Mouse (Mus musculus): Measurements from ENCODE around the gene Trpm8. TPM values are rescaled to one million over a fixed set of nuclear protein-coding genes. Genes with fewer than 3 reads are reported as not detected.

The Trpm8 gene
- polyA plus RNA-seq, 1 experiment, result not detected

- Histone ChIP-seq H3K27ac (ENCODE audit: insufficient read depth, low read depth, low read length) (peak overlapping the region; percentile 69), H3K4me3 (ENCODE audit: low read depth, low read length) (peak overlapping the region; percentile 58), H3K4me1 (ENCODE audit: control insufficient read depth, insufficient read depth, insufficient read length, low read length) (peaks cover 25% of the 10 kb centered on the region; the same call in 1 of the 2 replicates), H3K36me3 (ENCODE audit: control insufficient read depth, insufficient read depth, low read length) (peaks cover 32% of the 10 kb centered on the region), H3K27me3 (ENCODE audit: control insufficient read depth, insufficient read depth, low read length) (no peaks in the 10 kb centered on the region)
- TF ChIP-seq POLR2A (IDR thresholded peaks at IDR 0.05; ENCODE audit: low read depth, low read length) (no peak), CTCF (IDR thresholded peaks at IDR 0.05; ENCODE audit: extremely low read depth, insufficient read length, insufficient replicate concordance, low read depth, low read length) (no peak)
- WGBS, result 8% methylated on average over 10 of the region's 10 CpGs
Measured at GRCm38 (mm10) chr1:88276524-88277097, 850 bp upstream of the Trpm8 start.

- peaks cover 25% of the 10 kb centered on the region; the same call in 1 of the 2 replicates for H3K4me1 ChIP-seq (ENCODE audit: control insufficient read depth, insufficient read depth, insufficient read length, low read length)
- peaks cover 23% of the 10 kb centered on the region for H3K36me3 ChIP-seq (ENCODE audit: control insufficient read depth, insufficient read depth, low read length)
- TF ChIP-seq POLR2A (IDR thresholded peaks at IDR 0.05; ENCODE audit: low read depth, low read length) (no peak), CTCF (IDR thresholded peaks at IDR 0.05; ENCODE audit: extremely low read depth, insufficient read length, insufficient replicate concordance, low read depth, low read length) (no peak)
- no peaks in the 10 kb centered on the region for H3K27me3 ChIP-seq (ENCODE audit: control insufficient read depth, insufficient read depth, low read length)
- peak overlapping the region; percentile 58 for H3K4me3 ChIP-seq (ENCODE audit: low read depth, low read length)
- WGBS, result 56% methylated on average over 18 of the region's 18 CpGs
- H3K27ac ChIP-seq (ENCODE audit: insufficient read depth, low read depth, low read length), result no peak overlapping the region
Measured at GRCm38 (mm10) chr1:88277818-88278511, 504 bp downstream of the Trpm8 start.

- 21% methylated on average over 9 of the region's 9 CpGs for WGBS
- Histone ChIP-seq H3K36me3 (ENCODE audit: control insufficient read depth, insufficient read depth, low read length) (peaks cover 11% of the 10 kb centered on the region), H3K4me3 (ENCODE audit: low read depth, low read length) (no peak overlapping the region), H3K27ac (ENCODE audit: insufficient read depth, low read depth, low read length) (peak overlapping the region; percentile 61), H3K27me3 (ENCODE audit: control insufficient read depth, insufficient read depth, low read length) (no peaks in the 10 kb centered on the region), H3K4me1 (ENCODE audit: control insufficient read depth, insufficient read depth, insufficient read length, low read length) (peaks cover 30% of the 10 kb centered on the region; the same call in 1 of the 2 replicates)
- TF ChIP-seq POLR2A (IDR thresholded peaks at IDR 0.05; ENCODE audit: low read depth, low read length) (no peak), CTCF (IDR thresholded peaks at IDR 0.05; ENCODE audit: extremely low read depth, insufficient read length, insufficient replicate concordance, low read depth, low read length) (no peak)
Measured at GRCm38 (mm10) chr1:88279111-88280005, 1.9 kb downstream of the Trpm8 start.

GRCm38 (mm10) chr1:88280006-88280690 is 2.7 kb downstream of the Trpm8 start:
- H3K27ac ChIP-seq (ENCODE audit: insufficient read depth, low read depth, low read length), result peak overlapping the region; percentile 64
- no peak overlapping the region for H3K4me3 ChIP-seq (ENCODE audit: low read depth, low read length)

GRCm38 (mm10) chr1:88282301-88282700 is 4.8 kb downstream of the Trpm8 start:
- no peak overlapping the region for H3K4me3 ChIP-seq (ENCODE audit: low read depth, low read length)
- no peaks in the 10 kb centered on the region for H3K27me3 ChIP-seq (ENCODE audit: control insufficient read depth, insufficient read depth, low read length)
- 64% methylated on average over 3 of the region's 3 CpGs for WGBS

More at GRCm38 (mm10) chr1:88280006-88280690, 2.7 kb downstream of the Trpm8 start:
- 31% methylated on average over 15 of the region's 15 CpGs for WGBS
- Histone ChIP-seq H3K36me3 (ENCODE audit: control insufficient read depth, insufficient read depth, low read length) (peaks cover 3% of the 10 kb centered on the region), H3K27me3 (ENCODE audit: control insufficient read depth, insufficient read depth, low read length) (no peaks in the 10 kb centered on the region), H3K4me1 (ENCODE audit: control insufficient read depth, insufficient read depth, insufficient read length, low read length) (peaks cover 38% of the 10 kb centered on the region)
- TF ChIP-seq CTCF (IDR thresholded peaks at IDR 0.05; ENCODE audit: extremely low read depth, insufficient read length, insufficient replicate concordance, low read depth, low read length) (no peak), POLR2A (IDR thresholded peaks at IDR 0.05; ENCODE audit: low read depth, low read length) (no peak)

GRCm38 (mm10) chr1:88283376-88284227 is 6.1 kb downstream of the Trpm8 start:
- H3K4me1 ChIP-seq (ENCODE audit: control insufficient read depth, insufficient read depth, insufficient read length, low read length), result peaks cover 43% of the 10 kb centered on the region
- H3K4me3 ChIP-seq (ENCODE audit: low read depth, low read length), result no peak overlapping the region
- 77% methylated on average over 15 of the region's 15 CpGs for WGBS
- no peaks in the 10 kb centered on the region for H3K27me3 ChIP-seq (ENCODE audit: control insufficient read depth, insufficient read depth, low read length)
- H3K36me3 ChIP-seq (ENCODE audit: control insufficient read depth, insufficient read depth, low read length), result no peaks in the 10 kb centered on the region
- TF ChIP-seq CTCF (IDR thresholded peaks at IDR 0.05; ENCODE audit: extremely low read depth, insufficient read length, insufficient replicate concordance, low read depth, low read length) (no peak), POLR2A (IDR thresholded peaks at IDR 0.05; ENCODE audit: low read depth, low read length) (no peak)
- no peak overlapping the region for H3K27ac ChIP-seq (ENCODE audit: insufficient read depth, low read depth, low read length)

More at GRCm38 (mm10) chr1:88282301-88282700, 4.8 kb downstream of the Trpm8 start:
- Histone ChIP-seq H3K36me3 (ENCODE audit: control insufficient read depth, insufficient read depth, low read length) (no peaks in the 10 kb centered on the region), H3K4me1 (ENCODE audit: control insufficient read depth, insufficient read depth, insufficient read length, low read length) (peaks cover 40% of the 10 kb centered on the region), H3K27ac (ENCODE audit: insufficient read depth, low read depth, low read length) (no peak overlapping the region)
- no peak for TF ChIP-seq POLR2A (IDR thresholded peaks at IDR 0.05; ENCODE audit: low read depth, low read length)
- no peak for TF ChIP-seq CTCF (IDR thresholded peaks at IDR 0.05; ENCODE audit: extremely low read depth, insufficient read length, insufficient replicate concordance, low read depth, low read length)
